Mouse (Mus musculus): Measurements from ENCODE around the gene Pdzrn3. TPM values are rescaled to one million over a fixed set of nuclear protein-coding genes. Genes with fewer than 3 reads are reported as not detected.

Pdzrn3 gene
- total and polyA plus RNA-seq, 3 experiments: 0.08 TPM; not detected in 2

DNA sequence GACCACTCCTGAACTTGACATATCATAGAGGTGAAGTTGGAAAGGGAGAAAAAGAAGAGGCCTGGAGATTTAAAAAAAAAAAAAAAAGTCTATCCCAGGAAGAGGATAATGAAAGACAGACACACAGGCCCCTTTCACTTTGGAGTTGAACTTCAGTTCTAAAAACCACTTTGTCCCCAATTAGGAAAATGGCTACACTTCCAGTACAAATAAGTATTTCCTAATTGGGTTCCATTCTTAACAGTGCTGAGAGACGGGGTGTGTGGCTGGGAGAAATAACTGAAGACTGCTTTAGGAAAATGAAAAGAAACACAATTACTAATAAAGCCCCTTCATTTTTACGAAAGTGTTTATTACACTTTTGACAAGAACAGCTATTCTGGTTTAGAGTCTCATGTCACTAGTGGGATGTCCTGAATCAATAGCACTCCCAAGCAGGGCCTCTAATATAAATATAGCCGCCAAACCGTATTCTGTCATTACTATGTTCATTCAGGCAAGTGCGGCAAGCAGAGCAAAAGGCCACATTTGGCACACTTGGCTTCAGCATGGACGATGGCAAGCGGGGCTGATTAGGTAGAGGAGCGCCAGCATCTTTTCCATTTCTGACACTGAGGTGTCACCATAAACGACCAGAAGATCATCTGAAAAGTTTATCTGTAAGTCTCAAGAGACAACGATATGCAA is 39.7 kb downstream of the Pdzrn3 start:
- Histone ChIP-seq H3K9ac (ENCODE audit: control insufficient read depth, low read depth, low read length, poor library complexity, severe bottlenecking) (no peak overlapping the region), H3K79me2 (ENCODE audit: control insufficient read depth, insufficient read depth, low read length, poor library complexity) (no peaks in the 10 kb centered on the region), H3K4me1 (ENCODE audit: control insufficient read depth in 1 of 2, insufficient read depth in 2 of 2, low read length in 2 of 2) (peaks cover 0 to 10% of the 10 kb centered on the region in 2 experiments; a peak in 2 of 4 replicates), H3K4me3 (ENCODE audit: control insufficient read depth in 1 of 2, insufficient read depth in 1 of 2, low read depth in 2 of 2, low read length in 2 of 2) (no peak overlapping the region), H3K27ac (ENCODE audit: control insufficient read depth, low read depth, low read length) (no peak overlapping the region), H3K27me3 (ENCODE audit: control insufficient read depth in 1 of 2, insufficient read depth in 2 of 2, low read length in 2 of 2) (no peaks in the 10 kb centered on the region), H3K9me3 (replicated peaks; ENCODE audit: insufficient read depth, low read length) (no peaks in the 10 kb centered on the region), H3K36me3 (ENCODE audit: control insufficient read depth in 1 of 2, insufficient read depth in 2 of 2, low read length in 2 of 2) (no peaks in the 10 kb centered on the region; a peak in 1 of 4 replicates)
- TF ChIP-seq MAZ (IDR thresholded peaks at IDR 0.05; ENCODE audit: low read depth, low read length) (no peak), TAL1 (IDR thresholded peaks at IDR 0.05; ENCODE audit: low read length) (no peak), CHD2 (IDR thresholded peaks at IDR 0.05; ENCODE audit: low read length) (no peak), USF2 (IDR thresholded peaks at IDR 0.05; ENCODE audit: borderline replicate concordance in 1 of 2, insufficient read depth in 1 of 2, low read depth in 1 of 2, low read length in 2 of 2) (no peak), JUND (IDR thresholded peaks at IDR 0.05; ENCODE audit: low read depth, low read length) (no peak), ZKSCAN1 (IDR thresholded peaks at IDR 0.05; ENCODE audit: low read depth, low read length) (no peak), BHLHE40 (IDR thresholded peaks at IDR 0.05; ENCODE audit: borderline replicate concordance, low read depth, low read length) (no peak), POLR2AphosphoS2 (IDR thresholded peaks at IDR 0.05; ENCODE audit: low read length) (no peak), ETS1 (IDR thresholded peaks at IDR 0.05; ENCODE audit: low read depth, low read length) (no peak), TCF12 (IDR thresholded peaks at IDR 0.05; ENCODE audit: low read depth, low read length) (no peak), MAX (IDR thresholded peaks at IDR 0.05; ENCODE audit: low read length) (no peak), MYC (IDR thresholded peaks at IDR 0.05; ENCODE audit: low read depth, low read length) (no peak), KAT2A (conservative IDR thresholded peaks at IDR 0.05; ENCODE audit: low read depth, low read length) (no peak), HCFC1 (IDR thresholded peaks at IDR 0.05; ENCODE audit: low read depth, low read length) (no peak), NRF1 (IDR thresholded peaks at IDR 0.05; ENCODE audit: insufficient read depth, low read depth, low read length, poor library complexity, severe bottlenecking) (no peak), GATA1 (IDR thresholded peaks at IDR 0.05; ENCODE audit: low read depth, low read length) (no peak), CHD1 (IDR thresholded peaks at IDR 0.05; ENCODE audit: low read depth, low read length) (no peak), ZNF384 (IDR thresholded peaks at IDR 0.05; ENCODE audit: low read depth, low read length) (no peak), MAFK (IDR thresholded peaks at IDR 0.05; ENCODE audit: borderline replicate concordance, low read depth, low read length) (no peak), POLR2AphosphoS5 (IDR thresholded peaks at IDR 0.05; ENCODE audit: borderline replicate concordance, low read depth, low read length) (no peak)
- no peak for DNase-seq (ENCODE audit: low read depth, low spot score)
